Mouse (Mus musculus) bone marrow macrophage, adult 2 months (primary cell): Measurements from ENCODE around the gene Ifnk.

Experiments used
- CTCF ChIP-seq: IDR thresholded peaks from 2 replicates; pipeline ENCODE4 v1.5.1; 2012; ENCODE audit warnings: low read depth, mild to moderate bottlenecking, low read length, moderate library complexity
- POLR2A ChIP-seq: IDR thresholded peaks from 2 replicates; pipeline ENCODE4 v1.6.1; 2012; ENCODE audit warnings: mild to moderate bottlenecking, low read depth, low read length, borderline replicate concordance

- no peak for TF ChIP-seq CTCF
- TF ChIP-seq POLR2A: no peak
Observed at GRCm38 (mm10) chr4:35169571-35170125, 17.8 kb downstream of the Ifnk start.
